Mouse (Mus musculus) ES-E14 (cell line): ENCODE measurements around the gene S100a13. TPM values are rescaled to one million over a fixed set of nuclear protein-coding genes. Genes with fewer than 3 reads are reported as not detected.

Experiments
- DNase-seq: peaks from one replicate; pipeline ENCODE4 v3.0.0-alpha.2; 2013; ENCODE audit warnings: low read depth, low spot score
- H3K27ac ChIP-seq: 2 replicates; pipeline ENCODE4 v1.5.1; 2012; ENCODE audit warnings: low read depth, mild to moderate bottlenecking, low read length, moderate library complexity, mixed read lengths; ENCODE audit not compliant: poor library complexity, insufficient read depth, severe bottlenecking
- H3K36me3 ChIP-seq: 2 replicates; pipeline ENCODE4 v1.6.1; 2012; ENCODE audit warnings: mild to moderate bottlenecking, low read length, moderate library complexity, mixed read lengths; ENCODE audit not compliant: control insufficient read depth, poor library complexity, insufficient read depth, severe bottlenecking
- H3K4me1 ChIP-seq, 2 experiments: fragments of 150-350 bp in 1 of 2; sonication (generic) in 1 of 2; 2 replicates each; pipeline ENCODE4 v1.6.1; 2012; ENCODE audit warnings: low read length in 2 of 2, mild to moderate bottlenecking in 1 of 2, mixed read lengths in 1 of 2; ENCODE audit not compliant: control insufficient read depth in 2 of 2, insufficient read depth in 2 of 2, poor library complexity in 1 of 2
- H3K4me3 ChIP-seq, 2 experiments: fragments of 150-350 bp in 1 of 2; sonication (generic) in 1 of 2; 2 replicates each; pipeline ENCODE4 v1.5.1; 2012; ENCODE audit warnings: low read length in 2 of 2, low read depth in 1 of 2, mild to moderate bottlenecking in 1 of 2, mixed read lengths in 1 of 2; ENCODE audit not compliant: insufficient read depth in 1 of 2, poor library complexity in 1 of 2, severe bottlenecking in 1 of 2
- H3K9ac ChIP-seq: 2 replicates; pipeline ENCODE4 v1.6.1; 2012; ENCODE audit warnings: low read depth, mild to moderate bottlenecking, low read length, mixed read lengths; ENCODE audit not compliant: poor library complexity, insufficient read depth, severe bottlenecking
- H3K9me3 ChIP-seq: fragments of 150-350 bp; sonication (generic); 2 replicates; pipeline ENCODE4 v1.6.1; 2012; ENCODE audit warnings: low read depth, mild to moderate bottlenecking, low read length; ENCODE audit not compliant: control insufficient read depth, insufficient read depth
- CHD2 ChIP-seq: IDR thresholded peaks from 2 replicates; pipeline ENCODE4 v1.6.1; 2014; ENCODE audit warnings: mild to moderate bottlenecking, low read depth, low read length, inconsistent platforms
- HCFC1 ChIP-seq: IDR thresholded peaks from 2 replicates; pipeline ENCODE4 v1.6.1; 2012; ENCODE audit warnings: low read length, inconsistent platforms, borderline replicate concordance; ENCODE audit not compliant: insufficient read depth
- MAFK ChIP-seq: IDR thresholded peaks from 2 replicates; pipeline ENCODE4 v1.6.1; 2014; ENCODE audit warnings: mild to moderate bottlenecking, low read depth, low read length, inconsistent platforms; ENCODE audit not compliant: insufficient read depth
- ZC3H11A ChIP-seq: IDR thresholded peaks from 2 replicates; pipeline ENCODE4 v1.6.1; 2012; ENCODE audit warnings: low read depth, mild to moderate bottlenecking, inconsistent platforms, low read length, borderline replicate concordance
- ZNF384 ChIP-seq: IDR thresholded peaks from 2 replicates; pipeline ENCODE4 v1.6.1; 2012; ENCODE audit warnings: low read depth, low read length, inconsistent platforms
- in situ Hi-C, 2 experiments: fragments of 600-800 bp; cut with MboI; formaldehyde crosslinking; loops; one replicate each; pipeline ENCODE4 v1.15.1; 2025; ENCODE audit warnings: low sequenced_read_pairs in 2 of 2, inconsistent platforms in 1 of 2; ENCODE audit not compliant: unreplicated experiment in 2 of 2
- total RNA-seq: library from RNA; depleted of rRNA; stranded (reverse); fragments of 300-350 nt; gene quantifications from 2 replicates; pipeline ENCODE4 v1.2.3, GENCODE M21; 2012

S100a13 gene
- total RNA-seq, 1 experiment: 8.2 TPM

- no peak overlapping the region for H3K9ac ChIP-seq
- no peak overlapping the region for H3K4me3 ChIP-seq
- no peaks in the 10 kb centered on the region for H3K9me3 ChIP-seq
- no peak for DNase-seq
- H3K27ac ChIP-seq: no peak overlapping the region
- no peak for TF ChIP-seq ZC3H11A
- no peak for TF ChIP-seq MAFK
- no peak for TF ChIP-seq HCFC1
- no peak for TF ChIP-seq ZNF384
- no peak for TF ChIP-seq CHD2
- peaks cover 0 to 5% of the 10 kb centered on the region in 2 experiments; a peak in 2 of 4 replicates for H3K4me1 ChIP-seq
- H3K36me3 ChIP-seq: no peaks in the 10 kb centered on the region
- in situ Hi-C loops: no loop called here
Measured at GRCm38 (mm10) chr3:90526076-90526475, 11.8 kb downstream of the S100a13 start.

- TF ChIP-seq ZC3H11A: no peak
- TF ChIP-seq MAFK: no peak
- TF ChIP-seq CHD2: no peak
- TF ChIP-seq HCFC1: no peak
- no peak for TF ChIP-seq ZNF384
- H3K9me3 ChIP-seq: no peaks in the 10 kb centered on the region
- no peak within 1 kb of the TSS for H3K27ac ChIP-seq
- H3K9ac ChIP-seq: no peak within 1 kb of the TSS
- in situ Hi-C loops: no loop called here
- H3K36me3 ChIP-seq: no peaks in the 10 kb centered on the region
- H3K4me1 ChIP-seq: peaks cover 0 to 5% of the 10 kb centered on the region in 2 experiments; a peak in 2 of 4 replicates
- no peak within 1 kb of the TSS for H3K4me3 ChIP-seq
- no peak for DNase-seq
Measured at GRCm38 (mm10) chr3:90526580-90526979, 12.3 kb downstream of the S100a13 start, which contains the start of gene S100a14. Gene S100a14 (plus strand): TSS chr3:90526856.

GRCm38 (mm10) chr3:90527291-90527873 lies 13.1 kb downstream of the S100a13 start:
- H3K4me3 ChIP-seq: no peak overlapping the region
- in situ Hi-C loops: no loop called here
- H3K4me1 ChIP-seq: peaks cover 0 to 5% of the 10 kb centered on the region in 2 experiments; a peak in 2 of 4 replicates
- no peak overlapping the region for H3K27ac ChIP-seq
- TF ChIP-seq CHD2: no peak
- no peak for TF ChIP-seq ZNF384
- no peak for TF ChIP-seq HCFC1
- no peak for TF ChIP-seq MAFK
- no peak for TF ChIP-seq ZC3H11A
- no peaks in the 10 kb centered on the region for H3K9me3 ChIP-seq
- no peaks in the 10 kb centered on the region for H3K36me3 ChIP-seq
- DNase-seq: no peak
- no peak overlapping the region for H3K9ac ChIP-seq

GRCm38 (mm10) chr3:90531713-90532112 lies 17.5 kb downstream of the S100a13 start:
- no peak overlapping the region for H3K27ac ChIP-seq
- no peak overlapping the region for H3K9ac ChIP-seq
- no peaks in the 10 kb centered on the region for H3K36me3 ChIP-seq
- H3K9me3 ChIP-seq: no peaks in the 10 kb centered on the region
- H3K4me1 ChIP-seq: peaks cover 0 to 1% of the 10 kb centered on the region in 2 experiments; a peak in 2 of 4 replicates
- no peak for TF ChIP-seq MAFK
- no peak for TF ChIP-seq ZC3H11A
- TF ChIP-seq ZNF384: no peak
- no peak for TF ChIP-seq HCFC1
- TF ChIP-seq CHD2: no peak
- DNase-seq: no peak
- in situ Hi-C loops: no loop called here
- H3K4me3 ChIP-seq: no peak overlapping the region
